Mouse (Mus musculus) megakaryocyte, embryonic 14.5 days (primary cell): ENCODE results near the gene H2afy2.

Source experiments
- FLI1 ChIP-seq: IDR thresholded peaks from 2 replicates; pipeline ENCODE4 v1.6.1; 2012; ENCODE audit warnings: low read length, inconsistent platforms, mixed read lengths
- GATA1 ChIP-seq: IDR thresholded peaks from 3 replicates; pipeline ENCODE4 v1.6.1; 2012; ENCODE audit warnings: mixed read lengths, low read length, inconsistent platforms, borderline replicate concordance

DNA sequence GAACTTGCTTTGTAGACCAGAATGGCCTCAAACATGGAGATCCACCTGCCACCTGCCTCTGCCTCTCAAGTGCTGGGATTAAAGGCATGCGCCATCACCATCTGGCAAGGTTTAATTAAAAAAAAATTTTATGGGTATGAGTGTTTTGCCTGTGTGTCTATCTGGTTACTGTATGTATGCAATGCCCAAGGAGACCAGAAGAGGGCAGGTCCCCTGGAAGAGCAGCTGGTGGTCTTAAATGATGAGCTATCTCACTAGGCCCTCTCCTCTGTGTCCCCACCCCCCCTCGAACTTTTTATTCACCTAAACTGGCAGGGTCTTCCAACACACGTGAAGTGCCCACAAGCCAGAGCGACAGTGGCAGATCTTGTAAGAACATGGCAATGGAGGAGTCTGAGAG is 42.1 kb downstream of the H2afy2 start:
- TF ChIP-seq GATA1 (no peak), FLI1 (no peak)
